Mouse (Mus musculus): ENCODE measurements around the gene Mybpc3. TPM values are rescaled to one million over a fixed set of nuclear protein-coding genes. Genes with fewer than 3 reads are reported as not detected.
"Not testable (repeated sequence)": the region's sequence is repeated elsewhere in the genome, so short reads cannot be mapped to it uniquely, and the experiment has no call there.

The Mybpc3 gene
- polyA plus RNA-seq, 1 experiment = 0.04 TPM

GRCm38 (mm10) chr2:91087453-91087852 is 30.5 kb upstream of the Mybpc3 start:
- DNase-seq (ENCODE audit: low spot score) = no peak

GRCm38 (mm10) chr2:91088987-91089386 is 29.0 kb upstream of the Mybpc3 start:
- no peak for DNase-seq (ENCODE audit: low spot score)

GRCm38 (mm10) chr2:91090208-91090607 is 27.7 kb upstream of the Mybpc3 start:
- no peak for DNase-seq (ENCODE audit: low spot score)

- DNase-seq (ENCODE audit: low spot score) = no peak
Measured at GRCm38 (mm10) chr2:91090827-91091226, 27.1 kb upstream of the Mybpc3 start.

GRCm38 (mm10) chr2:91096524-91096923 is 21.4 kb upstream of the Mybpc3 start:
- DNase-seq (ENCODE audit: low spot score) = no peak

GRCm38 (mm10) chr2:91097015-91097414 is 20.9 kb upstream of the Mybpc3 start:
- DNase-seq (ENCODE audit: low spot score) = no peak

GRCm38 (mm10) chr2:91098156-91098555 is 19.8 kb upstream of the Mybpc3 start:
- DNase-seq (ENCODE audit: low spot score) = no peak

GRCm38 (mm10) chr2:91101124-91101740 is 16.7 kb upstream of the Mybpc3 start:
- peak; percentile 68 for DNase-seq (ENCODE audit: low spot score)

- DNase-seq (ENCODE audit: low spot score) = no peak
Measured at GRCm38 (mm10) chr2:91108156-91108555, 9.8 kb upstream of the Mybpc3 start.

GRCm38 (mm10) chr2:91109241-91109640 is 8.7 kb upstream of the Mybpc3 start:
- no peak for DNase-seq (ENCODE audit: low spot score)

- DNase-seq (ENCODE audit: low spot score) = no peak
Measured at GRCm38 (mm10) chr2:91109807-91110385, 8.0 kb upstream of the Mybpc3 start.

GRCm38 (mm10) chr2:91110429-91110828 is 7.5 kb upstream of the Mybpc3 start:
- DNase-seq (ENCODE audit: low spot score) = no peak

GRCm38 (mm10) chr2:91111832-91112231 is 6.1 kb upstream of the Mybpc3 start:
- DNase-seq (ENCODE audit: low spot score) = not testable (repeated sequence)

GRCm38 (mm10) chr2:91112491-91112890 is 5.5 kb upstream of the Mybpc3 start:
- DNase-seq (ENCODE audit: low spot score) = no peak

- DNase-seq (ENCODE audit: low spot score) = no peak
Measured at GRCm38 (mm10) chr2:91113334-91113733, 4.6 kb upstream of the Mybpc3 start.

GRCm38 (mm10) chr2:91113852-91114251 is 4.1 kb upstream of the Mybpc3 start:
- no peak for DNase-seq (ENCODE audit: low spot score)

- DNase-seq (ENCODE audit: low spot score) = peak; percentile 94
Measured at GRCm38 (mm10) chr2:91114781-91115577, 3.0 kb upstream of the Mybpc3 start.

GRCm38 (mm10) chr2:91115578-91115970 is 2.4 kb upstream of the Mybpc3 start:
- DNase-seq (ENCODE audit: low spot score) = no peak

GRCm38 (mm10) chr2:91116842-91117241 is 1.1 kb upstream of the Mybpc3 start:
- no peak for DNase-seq (ENCODE audit: low spot score)

- no peak for DNase-seq (ENCODE audit: low spot score)
Measured at GRCm38 (mm10) chr2:91118647-91119046, 703 bp downstream of the Mybpc3 start.

- DNase-seq (ENCODE audit: low spot score) = no peak
Measured at GRCm38 (mm10) chr2:91119061-91119460, 1.1 kb downstream of the Mybpc3 start.

- DNase-seq (ENCODE audit: low spot score) = no peak
Measured at GRCm38 (mm10) chr2:91119551-91119950, 1.6 kb downstream of the Mybpc3 start.

- no peak for DNase-seq (ENCODE audit: low spot score)
Measured at GRCm38 (mm10) chr2:91120261-91120671, 2.3 kb downstream of the Mybpc3 start.
